ENCODE assay signal across 34 mouse cellular contexts in genomic region chr10:96837230-96837629, GRCm38 (mm10).
A peak's percentile ranks its signal among the peaks of the same experiment; 100 is the strongest.
DNase-seq lines count a peak whose midpoint lies in the region; ATAC-seq and TF ChIP-seq lines count a peak whose summit lies in the region.
"Had no signal": no experiment of that assay in that cellular context is flagged by ENCODE, and none has a peak within 500 bp of the region (broad histone marks: within the 10 kb centered on the region; RNA-seq: fewer than 3 reads in every experiment).

No protein-coding gene starts in this region.

- no peak overlapping the region for H3K4me2 ChIP-seq in heart, embryonic 11.5 days
- H3K4me2 ChIP-seq: embryonic facial prominence, embryonic 12.5 days; heart, embryonic 13.5 days; hindbrain, embryonic 15.5 days; limb, embryonic 13.5 days; liver, embryonic 11.5 days had no signal

- no peak for TF ChIP-seq CTCF in C2C12 (IDR thresholded peaks at IDR 0.05; ENCODE audit: control insufficient read depth, insufficient read depth, insufficient read length)

- no peaks in the 10 kb centered on the region for H3K79me2 ChIP-seq in C2C12 (ENCODE audit: control insufficient read depth, insufficient read depth)

- peak; percentile 35 for DNase-seq in heart, adult 11 months
- no peak for DNase-seq in frontal cortex, adult 2 months (ENCODE audit: extremely low spot score in 1 of 2, low spot score in 1 of 2)
- DNase-seq in retina, postnatal 1 day, result no peak
- DNase-seq in adrenal gland, postnatal 14 days, result no peak
- DNase-seq: adrenal gland, adult 2 months; cerebellum, adult 11 months; cerebellum, adult 9-10 months; embryo, embryonic 11 days; gastrocnemius, postnatal 14 days; heart, adult 2 months; heart, postnatal 10 days; kidney, adult 18-20 months; kidney, postnatal 36 days; lung, postnatal 36 days; right cerebral cortex, adult 18-20 months; spleen, adult 18-20 months; thymus, adult 18-20 months; thymus, postnatal 36 days had no signal

- no peaks in the 10 kb centered on the region for H3K4me1 ChIP-seq in heart, embryonic 11.5 days (ENCODE audit: control insufficient read depth, insufficient read depth, low read length)
- H3K4me1 ChIP-seq: embryonic facial prominence, embryonic 12.5 days; heart, embryonic 13.5 days; hindbrain, embryonic 10.5 days; hindbrain, embryonic 15.5 days; limb, embryonic 13.5 days had no signal

- H3K4me3 ChIP-seq in heart, embryonic 11.5 days (ENCODE audit: low read depth, low read length), result no peak overlapping the region
- no peak overlapping the region for H3K4me3 ChIP-seq in C2C12 (ENCODE audit: insufficient read depth, poor library complexity, severe bottlenecking)
- H3K4me3 ChIP-seq: embryonic facial prominence, embryonic 12.5 days; heart, adult 2 months; heart, embryonic 13.5 days; hindbrain, embryonic 10.5 days; hindbrain, embryonic 15.5 days; layer of hippocampus, adult 2 months; left cerebral cortex, adult 2 months; limb, embryonic 13.5 days had no signal

- no peak overlapping the region for H3ac ChIP-seq in C2C12 (ENCODE audit: control insufficient read depth, insufficient read length, low read depth)

- H3K27ac ChIP-seq in heart, embryonic 11.5 days (ENCODE audit: low read depth, low read length), result no peak overlapping the region
- H3K27ac ChIP-seq: embryonic facial prominence, embryonic 12.5 days; heart, adult 2 months; heart, embryonic 13.5 days; hindbrain, embryonic 10.5 days; hindbrain, embryonic 15.5 days; layer of hippocampus, adult 2 months; left cerebral cortex, adult 2 months; limb, embryonic 13.5 days had no signal

- H3K79me3 ChIP-seq in C2C12 (ENCODE audit: low read depth), result no peaks in the 10 kb centered on the region

- WGBS in heart, embryonic 11.5 days (ENCODE audit: insufficient replicate concordance), result 79% methylated on average over 7 of the region's 7 CpGs

- no peak for ATAC-seq in heart, embryonic 11.5 days (replicated peaks; ENCODE audit: insufficient number of reproducible peaks, low FRiP score, low TSS enrichment)
- ATAC-seq in common myeloid progenitor, adult 5-6 weeks (replicated peaks; ENCODE audit: low read depth, poor library complexity, severe bottlenecking), result peak; percentile 84
- ATAC-seq in monocyte, adult 5-6 weeks (replicated peaks; ENCODE audit: insufficient number of reproducible peaks, low FRiP score, low TSS enrichment, poor library complexity, severe bottlenecking), result peak; percentile 43; the same call in 1 of the 2 replicates
- ATAC-seq: activated CD4-positive, CD25-positive, alpha-beta regulatory T cell, adult 4 months; CD4-positive, CD25-positive, alpha-beta regulatory T cell, adult 4 months; forebrain, embryonic 16.5 days; midbrain, embryonic 16.5 days had no signal

- H3K9me3 ChIP-seq in heart, embryonic 11.5 days (replicated peaks; ENCODE audit: control insufficient read depth, low read length), result no peaks in the 10 kb centered on the region
- H3K9me3 ChIP-seq: embryonic facial prominence, embryonic 12.5 days; heart, embryonic 13.5 days; hindbrain, embryonic 10.5 days; hindbrain, embryonic 15.5 days; limb, embryonic 13.5 days had no signal

- no peaks in the 10 kb centered on the region for H3K36me3 ChIP-seq in heart, embryonic 11.5 days (ENCODE audit: control insufficient read depth, insufficient read depth, low read length)
- no peaks in the 10 kb centered on the region for H3K36me3 ChIP-seq in C2C12 (ENCODE audit: control insufficient read depth, insufficient read depth)
- H3K36me3 ChIP-seq: embryonic facial prominence, embryonic 12.5 days; heart, embryonic 13.5 days; hindbrain, embryonic 10.5 days; hindbrain, embryonic 15.5 days; limb, embryonic 13.5 days had no signal

- no peaks in the 10 kb centered on the region for H3K27me3 ChIP-seq in heart, embryonic 11.5 days (ENCODE audit: control insufficient read depth, insufficient read depth, low read length)
- H3K27me3 ChIP-seq in C2C12 (ENCODE audit: control insufficient read depth, insufficient read depth, insufficient read length), result no peaks in the 10 kb centered on the region
- H3K27me3 ChIP-seq: embryonic facial prominence, embryonic 12.5 days; heart, embryonic 13.5 days; hindbrain, embryonic 15.5 days; limb, embryonic 13.5 days had no signal

- H3K9ac ChIP-seq in heart, embryonic 11.5 days (ENCODE audit: low read depth, low read length), result no peak overlapping the region
- H3K9ac ChIP-seq: embryonic facial prominence, embryonic 12.5 days; heart, embryonic 13.5 days; hindbrain, embryonic 15.5 days; limb, embryonic 13.5 days had no signal

TF ChIP-seq in C2C12, 6 proteins besides CTCF, POLR2A, EP300 and RAD21:
- TF ChIP-seq CEBPB (IDR thresholded peaks at IDR 0.05; ENCODE audit: low read depth) (peak; percentile 62), USF1 (IDR thresholded peaks at IDR 0.05; ENCODE audit: low read depth) (no peak)
